Mouse (Mus musculus): ENCODE results near the gene Gstcd. TPM values are rescaled to one million over a fixed set of nuclear protein-coding genes. Genes with fewer than 3 reads are reported as not detected.

Gene Gstcd
- polyA plus RNA-seq (2012; rRNA removed) = 5.0 and 5.7 TPM in 2 replicates

- peak; percentile 81 for DNase-seq (ENCODE audit: low spot score)
Measured at GRCm38 (mm10) chr3:133091664-133092273, at the start of gene Gstcd, which contains the start of gene Ints12. Gene Gstcd (minus strand): TSS chr3:133092033. Gene Ints12 (plus strand): TSS chr3:133091840.

- DNase-seq (ENCODE audit: low spot score) = no peak
Measured at GRCm38 (mm10) chr3:133132611-133133010, 40.8 kb upstream of the Gstcd start.

- no peak for DNase-seq (ENCODE audit: low spot score)
Measured at GRCm38 (mm10) chr3:133131372-133131771, 39.5 kb upstream of the Gstcd start.

GRCm38 (mm10) chr3:133113281-133113680, 21.4 kb upstream of the Gstcd start:
- DNase-seq (ENCODE audit: low spot score) = no peak

- no peak for DNase-seq (ENCODE audit: low spot score)
Measured at GRCm38 (mm10) chr3:133111741-133112140, 19.9 kb upstream of the Gstcd start.

- DNase-seq (ENCODE audit: low spot score) = no peak
Measured at GRCm38 (mm10) chr3:133109844-133110243, 18.0 kb upstream of the Gstcd start.

GRCm38 (mm10) chr3:133108731-133109130, 16.9 kb upstream of the Gstcd start:
- no peak for DNase-seq (ENCODE audit: low spot score)

GRCm38 (mm10) chr3:133104436-133104835, 12.6 kb upstream of the Gstcd start:
- no peak for DNase-seq (ENCODE audit: low spot score)

GRCm38 (mm10) chr3:133103768-133104167, 11.9 kb upstream of the Gstcd start:
- no peak for DNase-seq (ENCODE audit: low spot score)

- no peak for DNase-seq (ENCODE audit: low spot score)
Measured at GRCm38 (mm10) chr3:133098909-133099308, 7.1 kb upstream of the Gstcd start.

GRCm38 (mm10) chr3:133098336-133098735, 6.5 kb upstream of the Gstcd start:
- DNase-seq (ENCODE audit: low spot score) = no peak

- DNase-seq (ENCODE audit: low spot score) = no peak
Measured at GRCm38 (mm10) chr3:133097936-133098335, 6.1 kb upstream of the Gstcd start.

GRCm38 (mm10) chr3:133094305-133094704, 2.5 kb upstream of the Gstcd start:
- no peak for DNase-seq (ENCODE audit: low spot score)

GRCm38 (mm10) chr3:133092936-133093335, 1.1 kb upstream of the Gstcd start:
- DNase-seq (ENCODE audit: low spot score) = no peak

GRCm38 (mm10) chr3:133092274-133092853, 531 bp upstream of the Gstcd start:
- no peak for DNase-seq (ENCODE audit: low spot score)

- DNase-seq (ENCODE audit: low spot score) = no peak
Measured at GRCm38 (mm10) chr3:133091121-133091663, 641 bp downstream of the Gstcd start.

- no peak for DNase-seq (ENCODE audit: low spot score)
Measured at GRCm38 (mm10) chr3:133090247-133091120, 1.3 kb downstream of the Gstcd start.

- DNase-seq (ENCODE audit: low spot score) = no peak
Measured at GRCm38 (mm10) chr3:133085858-133086257, 6.0 kb downstream of the Gstcd start.

GRCm38 (mm10) chr3:133082736-133083135, 9.1 kb downstream of the Gstcd start:
- no peak for DNase-seq (ENCODE audit: low spot score)

GRCm38 (mm10) chr3:133075560-133075959, 16.3 kb downstream of the Gstcd start:
- DNase-seq (ENCODE audit: low spot score) = no peak

- DNase-seq (ENCODE audit: low spot score) = no peak
Measured at GRCm38 (mm10) chr3:133052068-133052467, 39.8 kb downstream of the Gstcd start.

GRCm38 (mm10) chr3:133033145-133033755, 58.6 kb downstream of the Gstcd start:
- no peak for DNase-seq (ENCODE audit: low spot score)
